In genomic region chr12:38598096-38598495, GRCm38 (mm10) we compare ENCODE assay signal across 13 mouse cellular contexts.
DNase-seq lines count a peak whose midpoint lies in the region; ATAC-seq lines count a peak whose summit lies in the region.
"Had no signal": no experiment of that assay in that cellular context is flagged by ENCODE, and none has a peak within 500 bp of the region (broad histone marks: within the 10 kb centered on the region; RNA-seq: fewer than 3 reads in every experiment).

No protein-coding gene starts in this region.

- H3K4me2 ChIP-seq in forebrain, embryonic 12.5 days = no peak overlapping the region
- H3K4me2 ChIP-seq in neural tube, embryonic 11.5 days (ENCODE audit: low read depth) = no peak overlapping the region

- 26% methylated on average over 2 of the region's 2 CpGs for WGBS in forebrain, embryonic 12.5 days
- 47% methylated on average over 2 of the region's 2 CpGs for WGBS in forebrain, embryonic 10.5 days
- 48% methylated on average over 2 of the region's 2 CpGs for WGBS in neural tube, embryonic 11.5 days

- H3K36me3 ChIP-seq in forebrain, embryonic 12.5 days (replicated peaks) = no peaks in the 10 kb centered on the region
- no peaks in the 10 kb centered on the region for H3K36me3 ChIP-seq in forebrain, embryonic 10.5 days (replicated peaks)
- H3K36me3 ChIP-seq in neural tube, embryonic 11.5 days (ENCODE audit: control insufficient read depth, insufficient read depth, low read length) = no peaks in the 10 kb centered on the region

- no peaks in the 10 kb centered on the region for H3K9me3 ChIP-seq in forebrain, embryonic 12.5 days
- no peaks in the 10 kb centered on the region for H3K9me3 ChIP-seq in forebrain, embryonic 10.5 days
- no peaks in the 10 kb centered on the region for H3K9me3 ChIP-seq in neural tube, embryonic 11.5 days (ENCODE audit: control insufficient read depth, low read length)

- no peak for DNase-seq in forebrain, embryonic 10.5 days (ENCODE audit: extremely low spot score, low spot score)
- no peak for DNase-seq in neural tube, embryonic 11.5 days (ENCODE audit: low spot score)
- no peak for DNase-seq in neural tube, embryonic 10.5 days (ENCODE audit: extremely low spot score, low spot score)
- peak; percentile 65 to 91 for DNase-seq in layer of hippocampus, adult 18-20 months (ENCODE audit: low spot score in 2 of 2)
- peak; percentile 52 for DNase-seq in retina, postnatal 1 day
- no peak for DNase-seq in ovary, postnatal 36 days (ENCODE audit: low spot score)
- DNase-seq in lung, postnatal 25 days (ENCODE audit: low spot score) = no peak
- DNase-seq: adrenal gland, postnatal 14 days; cerebellum, adult 9-10 months; kidney, postnatal 36 days; liver; lung, postnatal 4 days had no signal

- H3K27ac ChIP-seq in forebrain, embryonic 12.5 days = no peak overlapping the region
- H3K27ac ChIP-seq in forebrain, embryonic 10.5 days = no peak overlapping the region
- H3K27ac ChIP-seq in neural tube, embryonic 11.5 days (ENCODE audit: low read depth, low read length) = no peak overlapping the region

- H3K27me3 ChIP-seq in forebrain, embryonic 12.5 days = no peaks in the 10 kb centered on the region
- H3K27me3 ChIP-seq in forebrain, embryonic 10.5 days (ENCODE audit: poor library complexity, severe bottlenecking) = no peaks in the 10 kb centered on the region
- no peaks in the 10 kb centered on the region for H3K27me3 ChIP-seq in neural tube, embryonic 11.5 days (ENCODE audit: control insufficient read depth, insufficient read depth, low read length)

- peaks cover 12% of the 10 kb centered on the region for H3K4me1 ChIP-seq in forebrain, embryonic 12.5 days
- H3K4me1 ChIP-seq in forebrain, embryonic 10.5 days = peaks cover 12% of the 10 kb centered on the region
- H3K4me1 ChIP-seq in neural tube, embryonic 11.5 days (ENCODE audit: control insufficient read depth, insufficient read depth, low read length) = peaks cover 3% of the 10 kb centered on the region; the same call in 1 of the 2 replicates

- H3K4me3 ChIP-seq in forebrain, embryonic 12.5 days (replicated peaks) = no peak overlapping the region
- no peak overlapping the region for H3K4me3 ChIP-seq in forebrain, embryonic 10.5 days
- no peak overlapping the region for H3K4me3 ChIP-seq in neural tube, embryonic 11.5 days (ENCODE audit: low read depth, low read length)

- peak; percentile 49; the same call in 1 of the 2 replicates for ATAC-seq in forebrain, embryonic 12.5 days (ENCODE audit: low FRiP score)
- peak; percentile 26; the same call in 1 of the 2 replicates for ATAC-seq in neural tube, embryonic 11.5 days (ENCODE audit: insufficient read depth, low FRiP score, low TSS enrichment)

- H3K9ac ChIP-seq in forebrain, embryonic 12.5 days = no peak overlapping the region
- no peak overlapping the region for H3K9ac ChIP-seq in neural tube, embryonic 11.5 days (ENCODE audit: low read length)

Comparison
In these comparisons a context has a peak if more than half of its experiments do, and no peak if none do; other contexts are left out.
1. DNase-seq: peak in layer of hippocampus, adult 18-20 months (2 of 2) and retina, postnatal 1 day (single experiment); none in forebrain, embryonic 10.5 days (single experiment), neural tube, embryonic 11.5 days (single experiment), neural tube, embryonic 10.5 days (single experiment), ovary, postnatal 36 days (single experiment) and lung, postnatal 25 days (single experiment).